Mouse (Mus musculus) mature B cell (primary cell): Measurements from ENCODE around the gene Phrf1.

Source experiments
- in situ Hi-C: fragments of 300-500 bp; cut with MboI; formaldehyde crosslinking; loops from 2 replicates; pipeline ENCODE4 v1.14.3; 2019

Phrf1 gene

GRCm38 (mm10) chr7:141256159-141256558, 27.6 kb downstream of the Phrf1 start:
- in situ Hi-C loops = no loop called here

DNA sequence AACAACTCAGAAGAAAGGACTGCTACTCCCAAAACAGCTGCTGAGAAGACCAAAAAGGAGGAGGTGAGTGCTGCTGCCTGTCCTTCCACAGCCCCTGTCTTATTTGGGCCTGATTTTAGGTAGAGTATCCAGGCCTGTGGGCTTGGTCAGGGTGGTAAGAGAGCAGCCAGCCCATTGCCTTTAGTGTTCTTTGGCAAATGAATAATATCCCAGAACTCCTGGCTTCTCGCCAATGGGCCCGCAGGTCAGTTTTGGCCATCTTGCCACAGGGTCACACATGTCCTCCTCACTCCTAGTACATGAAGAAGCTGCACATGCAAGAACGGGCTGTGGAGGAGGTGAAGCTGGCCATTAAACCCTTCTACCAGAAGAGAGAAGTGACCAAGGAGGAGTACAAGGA, 32.9 kb downstream of the Phrf1 start:
- in situ Hi-C loops = no loop called here

- in situ Hi-C loops = no loop called here
Observed at GRCm38 (mm10) chr7:141263640-141264039, 35.1 kb downstream of the Phrf1 start.

- in situ Hi-C loops = no loop called here
Observed at GRCm38 (mm10) chr7:141264041-141264700, 35.6 kb downstream of the Phrf1 start.

GRCm38 (mm10) chr7:141264761-141265410, 36.3 kb downstream of the Phrf1 start:
- in situ Hi-C loops = no loop called here

DNA sequence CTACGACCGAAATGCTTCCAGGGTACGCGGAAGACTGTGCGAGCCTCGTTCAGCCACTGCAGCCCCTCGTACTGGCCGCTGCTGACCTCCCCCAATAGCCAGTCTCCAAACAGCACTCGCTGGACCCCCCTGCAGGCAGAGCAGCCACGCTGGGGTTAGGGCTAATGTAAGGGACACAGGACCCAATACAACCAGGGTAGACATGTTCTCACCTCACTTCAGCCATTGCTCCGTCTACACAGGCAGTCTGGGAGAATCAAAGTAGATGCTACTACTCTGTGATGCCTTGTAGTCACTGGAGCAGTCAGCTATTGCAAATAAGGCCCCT, 36.8 kb downstream of the Phrf1 start:
- in situ Hi-C loops = no loop called here

- in situ Hi-C loops = no loop called here
Observed at GRCm38 (mm10) chr7:141265739-141266561, 37.4 kb downstream of the Phrf1 start, which contains the start of gene Irf7. Gene Irf7 (minus strand): TSS chr7:141266481.

- in situ Hi-C loops = no loop called here
Observed at GRCm38 (mm10) chr7:141268466-141269272, 40.1 kb downstream of the Phrf1 start.

DNA sequence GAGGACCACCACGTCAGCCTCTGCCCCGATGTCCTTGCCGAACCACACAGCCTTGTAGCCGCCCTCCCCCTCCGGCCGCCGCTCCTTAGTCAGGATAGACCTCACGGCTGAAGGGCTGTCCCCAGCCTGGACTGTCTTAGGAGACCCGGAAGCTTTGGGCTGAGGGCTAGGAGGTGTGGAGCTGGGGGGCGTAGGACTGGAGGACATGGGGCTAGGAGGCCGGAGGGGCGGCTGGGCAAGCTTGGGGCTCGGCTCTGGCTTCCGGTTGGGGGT, 40.6 kb downstream of the Phrf1 start:
- in situ Hi-C loops = no loop called here

- in situ Hi-C loops = no loop called here
Observed at GRCm38 (mm10) chr7:141270631-141271030, 42.0 kb downstream of the Phrf1 start.

DNA sequence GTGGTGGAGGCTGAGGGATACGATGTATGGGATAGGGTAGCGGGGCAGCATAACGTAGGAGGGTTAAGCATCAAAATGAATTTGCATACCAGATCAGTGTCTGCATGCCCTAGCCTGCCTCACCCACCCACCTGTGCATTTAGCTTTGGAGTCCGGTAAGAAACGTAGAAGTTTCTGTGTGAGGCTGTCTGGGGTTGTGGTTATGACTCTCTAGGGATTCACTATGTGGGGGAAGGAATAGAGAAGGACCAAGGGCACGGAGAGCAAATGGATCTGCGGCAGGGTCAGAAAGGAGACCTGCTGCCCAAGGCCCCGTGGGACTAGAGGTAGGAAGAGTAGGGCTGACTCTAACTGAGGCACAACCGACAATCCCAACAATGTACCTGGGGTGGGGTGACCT, 46.8 kb downstream of the Phrf1 start:
- in situ Hi-C loops = no loop called here

DNA sequence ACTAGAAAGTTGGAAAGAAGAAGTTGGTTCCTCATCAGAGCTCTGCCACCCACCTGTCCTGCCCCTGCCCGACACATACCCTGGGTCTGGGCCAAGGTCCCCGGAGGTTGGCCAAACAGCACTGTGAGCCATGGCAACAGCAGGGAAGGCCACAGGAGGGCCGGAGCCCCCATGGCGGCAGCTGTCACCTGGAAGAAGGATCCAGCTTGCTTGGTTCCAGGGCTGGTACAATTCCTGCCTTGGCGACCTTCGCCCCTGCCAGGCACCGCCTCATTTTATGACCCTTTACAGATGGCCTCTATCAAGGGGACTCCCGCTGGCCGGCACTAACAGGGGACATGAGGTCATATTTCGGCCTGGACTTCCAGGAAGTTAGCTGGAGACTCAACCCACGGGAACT, 48.0 kb downstream of the Phrf1 start, which contains the start of gene Cdhr5:
Gene Cdhr5, minus strand, starts transcription at position 241 of the 400 bp plus-strand sequence.
- in situ Hi-C loops = no loop called here

GRCm38 (mm10) chr7:141277701-141278678, 49.4 kb downstream of the Phrf1 start:
- in situ Hi-C loops = no loop called here

DNA sequence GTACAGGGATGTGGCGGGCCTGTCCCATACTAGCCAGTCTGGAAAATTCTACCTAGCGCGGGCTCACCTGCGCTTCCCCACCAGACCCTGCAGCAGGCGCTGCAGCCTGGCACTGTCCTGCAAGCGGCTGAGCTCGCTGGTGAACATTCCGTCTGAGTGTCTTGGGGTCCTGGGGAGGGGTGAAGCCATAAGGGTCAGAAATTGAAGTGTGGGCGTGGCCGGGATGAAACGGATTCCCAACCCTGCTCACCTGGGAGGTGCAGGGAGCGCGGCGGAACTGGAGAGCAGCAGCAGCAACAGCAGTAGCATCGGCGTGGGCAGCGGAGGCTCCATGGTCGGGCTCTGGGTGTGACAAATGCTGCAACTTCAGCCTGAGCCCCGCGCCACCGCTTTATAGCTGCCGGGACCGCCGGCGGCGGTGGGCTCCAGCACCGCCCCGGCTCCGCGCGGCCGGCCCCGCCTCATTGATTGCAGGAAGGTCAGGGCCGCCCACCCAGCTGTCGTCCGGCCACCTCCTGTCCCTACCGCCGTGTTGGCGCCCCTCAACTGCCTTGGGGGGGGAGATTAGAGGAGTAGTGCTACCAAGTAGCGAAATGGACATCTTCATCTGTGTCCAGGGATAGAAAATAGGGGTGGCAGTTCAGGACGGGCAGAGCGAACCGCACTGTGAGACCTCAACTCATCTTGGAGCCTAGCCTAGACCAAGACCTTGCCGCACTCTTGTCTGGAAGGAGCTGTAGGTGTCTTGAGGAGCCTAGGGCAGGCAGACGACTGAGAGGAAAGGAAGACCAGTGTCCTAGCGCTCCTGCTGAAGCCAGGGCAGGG, 50.4 kb downstream of the Phrf1 start, which contains the start of gene Sct:
Gene Sct, minus strand, starts transcription at position 368 of the 825 bp plus-strand sequence.
- in situ Hi-C loops = no loop called here

DNA sequence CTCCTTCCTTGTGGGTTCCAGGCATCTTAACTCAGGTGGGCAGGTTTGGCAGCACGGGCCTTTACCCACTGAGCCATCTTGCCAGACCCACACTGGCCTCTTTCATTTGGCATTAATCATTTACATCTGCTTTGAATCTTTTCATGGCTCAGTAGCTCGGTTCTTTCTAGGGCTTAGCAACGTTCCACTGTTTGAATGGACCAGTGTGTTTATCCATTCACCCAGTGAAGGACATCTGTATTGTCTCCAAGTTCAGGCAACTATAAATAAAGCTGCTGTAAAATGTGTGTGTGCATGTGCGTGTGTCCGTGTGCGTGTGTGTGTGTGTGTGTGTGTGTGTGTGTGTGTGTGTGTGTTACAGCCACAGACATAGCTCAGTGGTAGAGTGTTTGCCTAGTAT, 52.9 kb downstream of the Phrf1 start:
- in situ Hi-C loops = no loop called here

DNA sequence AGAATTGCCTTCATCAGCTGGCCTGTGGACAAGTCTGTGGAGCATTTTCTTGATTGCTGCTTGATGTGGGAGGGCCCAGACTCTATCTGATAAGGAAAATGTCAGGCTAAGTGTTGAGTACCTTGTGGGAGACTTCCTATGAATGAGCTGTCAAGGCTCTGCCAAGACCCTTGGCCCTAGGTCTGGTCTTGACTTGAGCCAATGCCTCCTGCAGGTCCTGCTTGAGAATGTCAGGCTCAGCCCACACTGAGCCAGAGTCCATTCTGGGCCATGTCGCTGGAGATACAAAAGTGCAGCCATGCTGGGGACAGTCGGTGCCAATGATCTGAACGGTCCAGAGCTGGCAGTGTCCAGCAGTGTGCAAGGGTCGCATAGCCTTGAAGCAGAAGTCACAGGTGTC, 54.2 kb downstream of the Phrf1 start:
- in situ Hi-C loops = no loop called here

GRCm38 (mm10) chr7:141288042-141288441, 59.5 kb downstream of the Phrf1 start:
- in situ Hi-C loops = no loop called here

DNA sequence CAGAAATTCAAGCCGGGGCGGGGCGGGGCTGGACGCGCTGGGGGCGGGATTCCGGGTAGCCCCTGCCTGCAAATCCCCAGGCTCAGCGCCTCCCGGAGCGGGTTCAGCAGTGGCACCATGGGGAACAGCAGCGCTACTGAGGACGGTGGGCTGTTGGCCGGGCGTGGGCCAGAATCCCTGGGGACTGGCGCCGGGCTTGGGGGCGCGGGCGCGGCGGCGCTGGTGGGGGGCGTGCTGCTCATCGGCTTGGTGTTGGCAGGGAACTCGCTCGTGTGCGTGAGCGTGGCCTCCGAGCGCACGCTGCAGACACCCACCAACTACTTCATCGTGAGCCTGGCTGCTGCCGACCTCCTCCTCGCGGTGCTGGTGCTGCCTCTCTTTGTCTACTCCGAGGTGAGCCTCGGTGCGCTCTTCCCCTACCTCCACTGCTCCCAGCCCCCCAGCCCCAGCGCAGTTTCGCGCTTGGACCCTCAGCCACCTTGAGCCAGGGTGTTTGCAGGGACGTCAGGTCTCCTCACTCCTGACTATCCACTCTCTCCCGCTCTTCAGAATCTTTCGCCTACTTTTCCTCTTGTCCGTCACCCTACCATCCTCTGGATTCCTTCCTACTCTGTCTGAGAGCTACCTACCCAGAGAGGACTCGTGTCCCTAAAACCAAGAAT, 63.5 kb downstream of the Phrf1 start, which contains the start of gene Drd4:
Gene Drd4, plus strand, starts transcription at position 86 of the 662 bp plus-strand sequence.
- in situ Hi-C loops = no loop called here
